Mouse (Mus musculus): ENCODE results near the gene Olfr876.
"Not testable (repeated sequence)": the region's sequence is repeated elsewhere in the genome, so short reads cannot be mapped to it uniquely, and the experiment has no call there.

Gene Olfr876

GRCm38 (mm10) chr9:37802731-37803130 is at the start of gene Olfr876:
Olfr876 (plus strand) TSS chr9:37803031.
- no peak for DNase-seq (ENCODE audit: low spot score)

GRCm38 (mm10) chr9:37761728-37762127 is 41.1 kb upstream of the Olfr876 start:
- no peak for DNase-seq (ENCODE audit: low spot score)

- no peak for DNase-seq (ENCODE audit: low spot score)
Measured at GRCm38 (mm10) chr9:37762541-37762940, 40.3 kb upstream of the Olfr876 start.

- DNase-seq (ENCODE audit: low spot score), result no peak
Measured at GRCm38 (mm10) chr9:37770661-37771060, 32.2 kb upstream of the Olfr876 start.

GRCm38 (mm10) chr9:37771759-37772158 is 31.1 kb upstream of the Olfr876 start, which contains the start of gene Olfr875:
Olfr875 (plus strand) TSS chr9:37771857.
- no peak for DNase-seq (ENCODE audit: low spot score)

- no peak for DNase-seq (ENCODE audit: low spot score)
Measured at GRCm38 (mm10) chr9:37782766-37783260, 20.0 kb upstream of the Olfr876 start.

- DNase-seq (ENCODE audit: low spot score), result not testable (repeated sequence)
Measured at GRCm38 (mm10) chr9:37783394-37784387, 19.1 kb upstream of the Olfr876 start.

- DNase-seq (ENCODE audit: low spot score), result no peak
Measured at GRCm38 (mm10) chr9:37786411-37786810, 16.4 kb upstream of the Olfr876 start.

GRCm38 (mm10) chr9:37802055-37802454 is 776 bp upstream of the Olfr876 start:
- no peak for DNase-seq (ENCODE audit: low spot score)

GRCm38 (mm10) chr9:37807235-37807634 is 4.4 kb downstream of the Olfr876 start:
- DNase-seq (ENCODE audit: low spot score), result no peak

GRCm38 (mm10) chr9:37808456-37808855 is 5.6 kb downstream of the Olfr876 start:
- no peak for DNase-seq (ENCODE audit: low spot score)

GRCm38 (mm10) chr9:37808976-37809375 is 6.1 kb downstream of the Olfr876 start:
- no peak for DNase-seq (ENCODE audit: low spot score)

- no peak for DNase-seq (ENCODE audit: low spot score)
Measured at GRCm38 (mm10) chr9:37814696-37815095, 11.9 kb downstream of the Olfr876 start.

- no peak for DNase-seq (ENCODE audit: low spot score)
Measured at GRCm38 (mm10) chr9:37829881-37830280, 27.1 kb downstream of the Olfr876 start.

- DNase-seq (ENCODE audit: low spot score), result no peak
Measured at GRCm38 (mm10) chr9:37833341-37833740, 30.5 kb downstream of the Olfr876 start.

GRCm38 (mm10) chr9:37849267-37849666 is 46.4 kb downstream of the Olfr876 start:
- no peak for DNase-seq (ENCODE audit: low spot score)

GRCm38 (mm10) chr9:37853969-37854368 is 51.1 kb downstream of the Olfr876 start, which contains the start of gene Olfr877:
Olfr877 (plus strand) TSS chr9:37854269.
- DNase-seq (ENCODE audit: low spot score), result no peak
